Mouse (Mus musculus) heart, embryonic 11.5 days (tissue): ENCODE measurements at regions not wholly inside any gene's neighbourhood (a gene's known extent, or its start where the extent isn't known, plus 50 kb on each side); places are given as distances from the start of the nearest gene placed in this dataset.

Experiments used
- ATAC-seq: fragments of 200-750 bp; cut with Nextera tagmentation; replicated peaks from 2 replicates; pipeline ENCODE4 v1.8.0; 2017; ENCODE audit warnings: moderate library complexity; ENCODE audit not compliant: insufficient number of reproducible peaks, low FRiP score, low TSS enrichment
- H3K27ac ChIP-seq: fragments of 300-500 bp; sonication (generic); 2 replicates; pipeline ENCODE4 v1.5.1; 2014; ENCODE audit warnings: mild to moderate bottlenecking, low read depth, low read length
- H3K27me3 ChIP-seq: fragments of 300-500 bp; sonication (generic); 2 replicates; pipeline ENCODE4 v1.6.1; 2014; ENCODE audit warnings: mild to moderate bottlenecking, low read length, mixed read lengths; ENCODE audit not compliant: control insufficient read depth, insufficient read depth
- H3K36me3 ChIP-seq: fragments of 300-500 bp; sonication (generic); 2 replicates; pipeline ENCODE4 v1.6.1; 2014; ENCODE audit warnings: mild to moderate bottlenecking, low read length, moderate library complexity, mixed read lengths; ENCODE audit not compliant: control insufficient read depth, insufficient read depth
- H3K4me1 ChIP-seq: fragments of 300-500 bp; sonication (generic); 2 replicates; pipeline ENCODE4 v1.6.1; 2014; ENCODE audit warnings: low read length; ENCODE audit not compliant: control insufficient read depth, insufficient read depth
- H3K4me2 ChIP-seq: fragments of 300-500 bp; sonication (generic); 2 replicates; pipeline ENCODE4 v1.6.1; 2014; ENCODE audit warnings: mild to moderate bottlenecking, moderate library complexity
- H3K4me3 ChIP-seq: fragments of 300-500 bp; sonication (generic); 2 replicates; pipeline ENCODE4 v1.5.1; 2014; ENCODE audit warnings: low read depth, low read length
- H3K9ac ChIP-seq: fragments of 300-500 bp; sonication (generic); 2 replicates; pipeline ENCODE4 v1.6.1; 2014; ENCODE audit warnings: mild to moderate bottlenecking, low read depth, low read length, moderate library complexity
- H3K9me3 ChIP-seq: fragments of 300-500 bp; sonication (generic); replicated peaks from 2 replicates; pipeline ENCODE4 v1.6.1; 2016; ENCODE audit warnings: low read length; ENCODE audit not compliant: control insufficient read depth
- WGBS: fragments of 180-500 bp; shearing (Covaris S2); extraction: QIAGEN DNeasy Blood & Tissue Kit; methylation state at CpG from one replicate; pipeline ENCODE4 v1.1.7; 2014; ENCODE audit not compliant: insufficient replicate concordance; 5-methylcytosine and 5-hydroxymethylcytosine counted together

GRCm38 (mm10) chr5:129315626-129316025 is 185.4 kb upstream of the Sfswap start:
- H3K27ac ChIP-seq = no peak overlapping the region
- no peaks in the 10 kb centered on the region for H3K4me1 ChIP-seq
- no peaks in the 10 kb centered on the region for H3K36me3 ChIP-seq
- H3K27me3 ChIP-seq = no peaks in the 10 kb centered on the region
- H3K4me3 ChIP-seq = no peak overlapping the region
- 40% methylated on average over 9 of the region's 9 CpGs for WGBS
- no peak overlapping the region for H3K9ac ChIP-seq
- H3K9me3 ChIP-seq = no peaks in the 10 kb centered on the region
- H3K4me2 ChIP-seq = no peak overlapping the region
- ATAC-seq = no peak

GRCm38 (mm10) chr5:129331094-129331523 is 169.9 kb upstream of the Sfswap start:
- peaks cover 3% of the 10 kb centered on the region; the same call in 1 of the 2 replicates for H3K9me3 ChIP-seq
- H3K4me3 ChIP-seq = no peak overlapping the region
- H3K4me1 ChIP-seq = no peaks in the 10 kb centered on the region
- ATAC-seq = no peak
- peaks cover 7% of the 10 kb centered on the region for H3K27me3 ChIP-seq
- H3K36me3 ChIP-seq = no peaks in the 10 kb centered on the region
- no peak overlapping the region for H3K4me2 ChIP-seq
- 12% methylated on average over 11 of the region's 11 CpGs for WGBS
- no peak overlapping the region for H3K27ac ChIP-seq
- H3K9ac ChIP-seq = no peak overlapping the region

DNA sequence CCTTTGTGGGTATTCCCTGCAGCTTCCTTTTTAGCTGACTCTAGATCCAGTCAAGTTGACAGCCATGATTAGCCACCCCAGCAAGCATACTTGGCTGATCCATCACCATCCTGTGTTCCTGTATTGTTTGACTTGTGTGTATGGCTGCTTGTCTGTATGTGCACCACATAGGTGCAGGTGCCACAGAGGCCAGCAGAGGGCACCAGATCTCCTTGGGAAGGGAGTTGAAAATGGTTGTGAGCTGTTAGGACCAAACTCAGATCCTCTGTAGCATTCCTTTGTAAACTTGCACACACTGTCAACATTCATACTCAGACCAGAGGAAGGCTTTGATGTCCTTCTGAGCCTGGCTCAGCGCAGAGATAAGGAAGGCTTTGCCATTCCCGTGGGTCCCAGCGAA is 169.0 kb upstream of the Sfswap start:
- 87% methylated on average over 3 of the region's 3 CpGs for WGBS
- Histone ChIP-seq H3K4me3 (no peak overlapping the region), H3K9ac (no peak overlapping the region), H3K9me3 (peaks cover 3% of the 10 kb centered on the region; the same call in 1 of the 2 replicates), H3K36me3 (no peaks in the 10 kb centered on the region), H3K27me3 (peaks cover 7% of the 10 kb centered on the region), H3K4me1 (no peaks in the 10 kb centered on the region), H3K4me2 (no peak overlapping the region), H3K27ac (no peak overlapping the region)
- no peak for ATAC-seq

DNA sequence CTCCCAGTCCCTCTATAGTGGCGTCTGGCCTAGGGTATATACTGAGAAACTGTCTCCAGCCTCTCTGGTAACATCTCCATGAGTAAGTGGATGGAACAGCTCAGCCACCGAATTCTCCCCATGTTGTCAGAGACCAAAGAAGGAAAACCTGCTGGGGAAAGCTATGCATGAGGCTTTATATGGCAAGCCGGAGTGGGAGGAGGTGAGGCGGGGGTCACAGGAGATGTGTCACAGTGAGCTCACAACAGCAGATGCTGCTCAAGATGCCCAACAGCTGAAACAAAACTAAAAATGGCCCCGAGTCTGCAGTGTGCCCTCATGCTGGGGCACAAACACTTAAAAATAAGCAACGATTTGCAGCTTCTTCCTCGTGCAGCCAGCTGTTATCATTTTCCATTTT is 162.5 kb upstream of the Sfswap start:
- no peak for ATAC-seq
- WGBS = 54% methylated on average over 7 of the region's 7 CpGs
- Histone ChIP-seq H3K4me3 (no peak overlapping the region), H3K9me3 (no peaks in the 10 kb centered on the region), H3K27me3 (no peaks in the 10 kb centered on the region), H3K4me1 (no peaks in the 10 kb centered on the region), H3K36me3 (no peaks in the 10 kb centered on the region), H3K27ac (no peak overlapping the region), H3K9ac (no peak overlapping the region), H3K4me2 (no peak overlapping the region)

GRCm38 (mm10) chr5:129344038-129344437 is 157.0 kb upstream of the Sfswap start:
- 72% methylated on average over 12 of the region's 12 CpGs for WGBS
- no peak for ATAC-seq
- H3K4me1 ChIP-seq = no peaks in the 10 kb centered on the region
- no peaks in the 10 kb centered on the region for H3K36me3 ChIP-seq
- H3K9me3 ChIP-seq = no peaks in the 10 kb centered on the region
- no peak overlapping the region for H3K4me3 ChIP-seq
- H3K4me2 ChIP-seq = no peak overlapping the region
- H3K27ac ChIP-seq = no peak overlapping the region
- H3K27me3 ChIP-seq = no peaks in the 10 kb centered on the region
- H3K9ac ChIP-seq = no peak overlapping the region

- H3K27me3 ChIP-seq = no peaks in the 10 kb centered on the region
- WGBS = 66% methylated on average over 12 of the region's 12 CpGs
- H3K4me3 ChIP-seq = no peak overlapping the region
- ATAC-seq = no peak
- H3K36me3 ChIP-seq = no peaks in the 10 kb centered on the region
- H3K9ac ChIP-seq = no peak overlapping the region
- no peaks in the 10 kb centered on the region for H3K9me3 ChIP-seq
- H3K27ac ChIP-seq = no peak overlapping the region
- H3K4me1 ChIP-seq = no peaks in the 10 kb centered on the region
- no peak overlapping the region for H3K4me2 ChIP-seq
These were observed 151.0 kb upstream of the Sfswap start for GRCm38 (mm10) chr5:129350024-129350423.

DNA sequence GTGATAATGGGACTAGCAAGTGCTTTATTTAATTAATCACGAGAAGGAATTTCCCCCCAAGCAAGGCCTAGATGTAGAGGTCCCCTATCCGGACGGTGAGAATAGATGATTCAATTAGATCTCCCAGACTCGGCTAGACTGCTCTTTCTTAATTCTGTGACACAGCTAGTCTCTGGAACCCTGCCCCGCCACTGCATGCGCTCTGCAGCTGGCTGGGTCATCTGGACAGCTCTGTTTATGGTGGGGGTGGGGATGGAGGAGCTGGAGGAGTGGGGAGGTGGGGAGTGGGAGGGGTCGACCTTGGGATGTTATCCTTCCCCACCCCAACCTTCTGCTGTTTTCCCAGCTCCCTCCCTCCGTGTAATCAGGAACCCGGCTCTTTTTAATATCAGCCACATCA is 147.5 kb upstream of the Sfswap start:
- H3K9ac ChIP-seq = no peak overlapping the region
- no peak overlapping the region for H3K4me3 ChIP-seq
- H3K27ac ChIP-seq = no peak overlapping the region
- no peak overlapping the region for H3K4me2 ChIP-seq
- 25% methylated on average over 9 of the region's 9 CpGs for WGBS
- no peak for ATAC-seq
- H3K9me3 ChIP-seq = no peaks in the 10 kb centered on the region
- no peaks in the 10 kb centered on the region for H3K27me3 ChIP-seq
- no peaks in the 10 kb centered on the region for H3K4me1 ChIP-seq
- H3K36me3 ChIP-seq = no peaks in the 10 kb centered on the region

DNA sequence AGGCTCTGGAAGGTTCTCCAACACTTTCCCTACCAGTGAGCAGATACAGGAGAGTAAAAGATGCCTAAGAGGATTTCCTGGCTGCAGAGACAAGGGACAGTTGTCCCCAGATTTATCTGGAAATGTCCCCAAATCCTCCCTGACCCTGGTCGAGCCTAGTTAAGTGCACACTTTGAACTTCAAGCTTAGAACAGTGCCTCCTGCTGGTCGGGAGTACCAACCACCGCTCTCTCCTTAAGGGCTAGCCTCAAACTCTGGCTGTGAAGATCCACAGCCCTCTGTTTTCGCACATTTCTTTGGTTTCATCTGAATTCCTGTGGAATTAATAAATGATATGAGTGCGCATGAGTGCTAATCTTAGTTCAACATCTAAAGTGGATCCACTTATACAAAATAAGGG is 146.1 kb upstream of the Sfswap start:
- H3K4me3 ChIP-seq = no peak overlapping the region
- no peak overlapping the region for H3K27ac ChIP-seq
- H3K36me3 ChIP-seq = no peaks in the 10 kb centered on the region
- H3K4me2 ChIP-seq = no peak overlapping the region
- no peak for ATAC-seq
- 78% methylated on average over 5 of the region's 5 CpGs for WGBS
- H3K9ac ChIP-seq = no peak overlapping the region
- H3K9me3 ChIP-seq = no peaks in the 10 kb centered on the region
- no peaks in the 10 kb centered on the region for H3K27me3 ChIP-seq
- no peaks in the 10 kb centered on the region for H3K4me1 ChIP-seq

DNA sequence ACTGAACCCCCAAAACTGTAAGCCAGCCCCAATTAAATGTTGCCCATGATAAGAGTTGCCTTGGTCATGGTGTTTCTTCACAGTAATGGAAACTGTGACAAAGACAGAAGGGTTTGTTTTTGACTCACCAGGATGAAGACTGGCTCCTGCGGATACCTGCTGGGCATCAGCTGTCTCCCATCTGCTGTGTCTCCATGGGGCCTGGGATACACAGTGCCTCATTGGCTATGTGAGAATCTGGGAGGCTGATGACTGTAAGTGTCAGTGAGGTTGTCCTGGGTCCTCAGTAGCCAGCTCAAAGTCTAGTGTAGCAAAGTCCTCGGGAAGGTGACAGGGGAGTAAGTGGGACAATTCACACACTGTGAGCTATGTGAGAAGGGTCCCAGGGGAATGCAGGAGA is 139.5 kb upstream of the Sfswap start:
- ATAC-seq = no peak
- WGBS = 65% methylated on average over 2 of the region's 2 CpGs

More for the DNA sequence above, 139.5 kb upstream of the Sfswap start:
- H3K9me3 ChIP-seq = no peaks in the 10 kb centered on the region
- H3K4me3 ChIP-seq = no peak overlapping the region
- no peaks in the 10 kb centered on the region for H3K4me1 ChIP-seq
- no peaks in the 10 kb centered on the region; the same call in 1 of the 2 replicates for H3K27me3 ChIP-seq
- H3K4me2 ChIP-seq = no peak overlapping the region
- H3K36me3 ChIP-seq = no peaks in the 10 kb centered on the region
- no peak overlapping the region for H3K9ac ChIP-seq
- H3K27ac ChIP-seq = no peak overlapping the region
